Mouse (Mus musculus) embryonic facial prominence, embryonic 11.5 days (tissue): Measurements from ENCODE around the gene Hyou1. TPM values are rescaled to one million over a fixed set of nuclear protein-coding genes. Genes with fewer than 3 reads are reported as not detected.
A peak's percentile ranks its signal among the peaks of the same experiment; 100 is the strongest.

Experiments used
- ATAC-seq: fragments of 200-750 bp; cut with Nextera tagmentation; replicated peaks from 2 replicates; pipeline ENCODE4 v1.8.0; 2017; ENCODE audit warnings: low read depth; ENCODE audit not compliant: insufficient number of reproducible peaks, low FRiP score, low TSS enrichment
- DNase-seq: peaks from one replicate; pipeline ENCODE4 v3.0.0-alpha.2; 2015; ENCODE audit warnings: low spot score
- H3K27ac ChIP-seq: fragments of 300-500 bp; sonication (generic); replicated peaks from 2 replicates; pipeline ENCODE4 v1.5.1; 2014; ENCODE audit warnings: mild to moderate bottlenecking, low read depth, low read length, control low read depth
- H3K27me3 ChIP-seq: fragments of 300-500 bp; sonication (generic); 2 replicates; pipeline ENCODE4 v1.6.1; 2014; ENCODE audit warnings: mild to moderate bottlenecking, low read length, moderate library complexity, mixed read lengths; ENCODE audit not compliant: control insufficient read depth, insufficient read depth
- H3K36me3 ChIP-seq: fragments of 300-500 bp; sonication (generic); replicated peaks from 2 replicates; pipeline ENCODE4 v1.6.1; 2014; ENCODE audit warnings: low read depth, mild to moderate bottlenecking, low read length, moderate library complexity, mixed read lengths; ENCODE audit not compliant: control insufficient read depth, insufficient read depth
- H3K4me1 ChIP-seq: fragments of 300-500 bp; sonication (generic); 2 replicates; pipeline ENCODE4 v1.6.1; 2014; ENCODE audit warnings: low read length, mixed read lengths; ENCODE audit not compliant: control insufficient read depth, insufficient read depth
- H3K4me2 ChIP-seq: fragments of 300-500 bp; sonication (generic); 2 replicates; pipeline ENCODE4 v1.6.1; 2014; ENCODE audit warnings: low read depth, mild to moderate bottlenecking, control low read depth, low read length, moderate library complexity
- H3K4me3 ChIP-seq: fragments of 300-500 bp; sonication (generic); 2 replicates; pipeline ENCODE4 v1.5.1; 2014; ENCODE audit warnings: low read depth, low read length, control low read depth
- H3K9ac ChIP-seq: fragments of 300-500 bp; sonication (generic); replicated peaks from 2 replicates; pipeline ENCODE4 v1.6.1; 2014; ENCODE audit warnings: mild to moderate bottlenecking, control low read depth, low read length
- H3K9me3 ChIP-seq: fragments of 300-500 bp; sonication (generic); replicated peaks from 2 replicates; pipeline ENCODE4 v1.6.1; 2016; ENCODE audit warnings: mild to moderate bottlenecking, low read length, inconsistent platforms, mixed read lengths; ENCODE audit not compliant: control insufficient read depth
- WGBS: fragments of 180-500 bp; shearing (Covaris S2); extraction: QIAGEN DNeasy Blood & Tissue Kit; methylation state at CpG from one replicate; pipeline ENCODE4 v1.1.7; 2014; 5-methylcytosine and 5-hydroxymethylcytosine counted together
- polyA plus RNA-seq: library from polyadenylated mRNA; unstranded; fragments of >200 nt; fragmentation: Nextera tagmentation; extraction: Ambion mirVana; gene quantifications from 2 replicates; pipeline ENCODE4 v1.2.1, GENCODE M21; 2014

The Hyou1 gene
- polyA plus RNA-seq, 1 experiment from 2014 or later = 29.2 TPM

DNA sequence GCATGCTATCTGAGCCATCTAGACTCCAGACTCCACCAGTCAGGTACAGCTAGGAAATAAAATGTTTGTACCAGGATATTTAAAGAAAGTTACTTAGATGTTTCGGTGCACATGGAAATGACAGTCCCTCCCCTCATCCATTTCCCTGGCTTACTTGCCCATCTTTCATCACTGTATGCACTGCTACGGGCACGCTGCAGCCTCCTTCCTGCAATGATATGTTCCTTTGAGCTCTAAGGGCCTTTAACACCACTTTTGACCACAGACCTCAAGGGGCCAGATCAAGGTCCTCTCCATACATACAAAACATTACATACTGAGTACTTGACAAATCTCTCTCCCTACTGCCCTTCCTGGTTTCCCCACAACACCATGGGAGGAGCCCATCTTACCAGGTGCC is 42.3 kb upstream of the Hyou1 start:
- peak overlapping the region; percentile 67 for H3K4me2 ChIP-seq
- H3K9ac ChIP-seq = peak overlapping the region; percentile 37
- DNase-seq (no peak), ATAC-seq (no peak)
- no peaks in the 10 kb centered on the region; the same call in 1 of the 2 replicates for H3K4me1 ChIP-seq
- peak overlapping the region; percentile 99 for H3K4me3 ChIP-seq
- no peaks in the 10 kb centered on the region for H3K27me3 ChIP-seq
- peaks cover 19% of the 10 kb centered on the region for H3K36me3 ChIP-seq
- no peaks in the 10 kb centered on the region for H3K9me3 ChIP-seq
- H3K27ac ChIP-seq = no peak overlapping the region
- 80% methylated on average over 3 of the region's 3 CpGs for WGBS

DNA sequence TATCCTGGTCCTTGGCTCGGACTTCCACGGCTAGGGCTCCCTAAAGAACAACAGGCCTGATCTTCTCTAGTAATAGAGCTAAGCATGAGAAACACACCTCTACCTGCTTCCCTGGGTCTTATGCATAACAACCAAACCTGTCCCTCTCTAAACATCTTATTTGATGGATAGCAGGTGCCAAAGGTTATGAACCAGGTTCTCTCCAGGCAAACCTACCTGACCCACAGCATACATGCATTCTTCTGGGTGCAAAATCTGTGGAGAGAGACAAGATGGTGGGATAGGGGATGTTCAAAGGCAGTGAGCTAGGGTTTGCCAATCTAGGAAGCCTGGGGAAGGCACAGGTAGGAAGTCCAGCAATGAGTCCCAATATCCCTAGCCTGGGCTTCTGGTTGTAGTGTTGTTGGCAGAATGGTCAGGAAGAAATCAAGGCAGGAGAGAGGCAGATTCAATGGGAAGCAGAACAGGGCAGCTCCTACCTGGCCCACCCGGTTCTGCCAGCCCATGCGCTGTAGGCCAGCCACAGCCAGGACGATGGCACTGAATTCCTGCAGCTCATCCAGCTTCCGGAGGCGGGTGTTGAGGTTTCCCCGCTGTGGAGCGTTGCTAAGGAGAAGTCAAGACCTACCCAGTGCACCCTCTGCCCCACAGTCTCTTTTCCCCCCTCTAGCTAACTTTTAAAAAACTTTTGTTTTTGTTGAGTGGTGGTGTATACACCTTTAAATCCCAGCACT is 41.7 kb upstream of the Hyou1 start:
- no peak for ATAC-seq
- no peaks in the 10 kb centered on the region for H3K9me3 ChIP-seq

DNA sequence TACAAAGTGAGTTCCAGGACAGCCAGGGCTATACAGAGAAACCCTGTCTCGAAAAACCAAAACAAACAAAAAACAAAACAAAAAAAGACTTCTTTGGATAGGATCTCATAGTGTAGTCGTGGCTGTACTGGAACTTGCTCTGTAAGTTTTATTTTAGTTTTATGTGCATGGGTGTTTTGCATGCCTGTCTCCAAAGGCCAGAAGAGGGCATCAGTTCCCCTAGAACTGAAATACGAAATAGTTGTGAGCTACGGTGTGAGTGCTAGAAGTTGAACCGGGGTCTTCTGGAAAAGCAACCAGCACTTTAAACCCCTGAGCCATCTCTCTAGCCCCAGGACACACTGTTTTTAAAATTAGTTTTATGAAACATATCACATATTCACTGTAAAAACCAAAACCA is 40.7 kb upstream of the Hyou1 start:
- no peak overlapping the region for H3K4me3 ChIP-seq
- WGBS = 86% methylated on average over 5 of the region's 5 CpGs
- no peak overlapping the region for H3K4me2 ChIP-seq
- H3K27ac ChIP-seq = no peak overlapping the region
- no peaks in the 10 kb centered on the region for H3K9me3 ChIP-seq
- DNase-seq = no peak
- H3K9ac ChIP-seq = no peak overlapping the region
- H3K36me3 ChIP-seq = peaks cover 6% of the 10 kb centered on the region
- no peak for ATAC-seq
- no peaks in the 10 kb centered on the region for H3K27me3 ChIP-seq
- H3K4me1 ChIP-seq = peaks cover 5% of the 10 kb centered on the region

More for the DNA sequence above, 41.7 kb upstream of the Hyou1 start:
- Histone ChIP-seq H3K36me3 (peaks cover 16% of the 10 kb centered on the region), H3K4me2 (no peak overlapping the region; the same call in 1 of the 2 replicates), H3K4me1 (no peaks in the 10 kb centered on the region; the same call in 1 of the 2 replicates), H3K27me3 (no peaks in the 10 kb centered on the region), H3K27ac (no peak overlapping the region; the same call in 1 of the 2 replicates), H3K4me3 (0 out of 2 replicates have a peak overlapping the region, but pooled peaks have one; percentile 5), H3K9ac (no peak overlapping the region)
- no peak for DNase-seq
- WGBS = 69% methylated on average over 9 of the region's 9 CpGs

DNA sequence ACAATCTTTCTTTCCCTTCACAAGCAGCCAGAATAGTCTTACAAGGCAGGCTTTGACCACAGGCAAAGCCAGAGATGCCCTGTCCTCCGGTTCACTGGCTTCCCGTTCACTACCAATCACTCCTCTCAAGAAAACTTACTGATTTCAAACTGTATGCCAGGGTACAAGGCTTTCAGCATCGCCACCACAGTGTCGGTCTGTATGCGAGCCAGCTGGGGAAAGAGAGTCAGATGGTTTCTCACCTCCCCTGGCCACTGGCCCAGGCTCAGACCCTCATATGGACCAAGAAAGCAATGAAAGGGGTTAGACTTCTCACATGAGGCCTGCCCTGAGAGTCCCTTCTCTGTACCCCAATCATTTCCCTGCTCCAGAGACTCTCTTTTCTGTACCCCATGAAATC is 37.8 kb upstream of the Hyou1 start:
- Histone ChIP-seq H3K4me2 (no peak overlapping the region), H3K27ac (no peak overlapping the region), H3K9ac (peak overlapping the region; percentile 4; the same call in 1 of the 2 replicates), H3K27me3 (no peaks in the 10 kb centered on the region), H3K36me3 (peaks cover 3% of the 10 kb centered on the region; the same call in 1 of the 2 replicates), H3K9me3 (no peaks in the 10 kb centered on the region), H3K4me1 (peaks cover 5% of the 10 kb centered on the region), H3K4me3 (peak overlapping the region; percentile 14; the same call in 1 of the 2 replicates)
- WGBS = 95% methylated on average over 5 of the region's 5 CpGs
- no peak for ATAC-seq
- no peak for DNase-seq

DNA sequence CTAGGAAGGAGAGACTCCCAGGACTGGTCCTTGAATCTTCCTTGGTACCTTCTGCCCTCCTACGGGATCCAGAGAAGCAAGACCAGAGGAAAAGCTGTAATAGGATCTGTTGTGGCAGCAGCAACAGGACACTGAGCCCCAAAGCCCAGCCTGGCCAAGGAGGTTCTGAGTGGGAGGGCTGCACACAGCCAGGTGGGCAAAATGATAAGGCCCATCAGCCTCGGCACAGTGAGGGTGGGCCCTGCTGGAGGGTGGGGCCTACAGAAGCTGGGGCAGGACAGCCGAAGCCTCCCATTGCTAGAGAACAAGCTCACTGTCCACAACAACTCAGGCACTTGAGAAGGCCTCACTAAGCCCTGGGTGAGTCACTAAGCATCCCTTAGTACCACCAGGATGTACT is 37.1 kb upstream of the Hyou1 start:
- DNase-seq = no peak
- H3K9ac ChIP-seq = no peak overlapping the region
- H3K27me3 ChIP-seq = no peaks in the 10 kb centered on the region
- no peak for ATAC-seq
- WGBS = 90% methylated on average over 3 of the region's 3 CpGs
- no peak overlapping the region for H3K4me2 ChIP-seq
- peaks cover 5% of the 10 kb centered on the region for H3K4me1 ChIP-seq
- peaks cover 3% of the 10 kb centered on the region; the same call in 1 of the 2 replicates for H3K36me3 ChIP-seq
- H3K27ac ChIP-seq = no peak overlapping the region
- H3K4me3 ChIP-seq = no peak overlapping the region
- no peaks in the 10 kb centered on the region for H3K9me3 ChIP-seq

DNA sequence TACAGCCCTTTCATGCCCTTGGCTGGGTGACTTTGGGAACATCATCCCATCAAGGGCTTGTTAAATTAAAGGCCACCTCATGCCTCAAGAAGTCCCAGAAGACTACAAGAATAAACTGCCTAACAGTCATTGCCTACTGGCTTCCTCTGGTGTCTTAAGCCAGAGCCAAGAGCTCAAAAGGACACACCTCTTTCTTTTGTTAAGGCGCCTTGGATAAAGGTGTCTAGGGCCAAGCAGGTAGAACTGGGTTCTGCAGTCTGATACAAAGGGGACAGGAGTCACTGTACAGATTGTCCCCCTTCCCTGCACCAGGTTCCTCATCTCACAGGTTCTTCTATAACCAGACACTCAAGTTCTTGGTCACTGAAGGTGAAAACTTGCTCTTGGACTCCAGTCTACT is 36.7 kb upstream of the Hyou1 start:
- H3K4me1 ChIP-seq = peaks cover 5% of the 10 kb centered on the region
- no peak for DNase-seq
- no peak overlapping the region; the same call in 1 of the 2 replicates for H3K9ac ChIP-seq
- peak overlapping the region; percentile 73; the same call in 1 of the 2 replicates for H3K4me2 ChIP-seq
- WGBS = 73% methylated on average over 1 of the region's 1 CpGs
- no peaks in the 10 kb centered on the region for H3K27me3 ChIP-seq
- ATAC-seq = no peak
- H3K9me3 ChIP-seq = no peaks in the 10 kb centered on the region
- 0 out of 2 replicates have a peak, but pooled peaks cover 3% of the 10 kb centered on the region for H3K36me3 ChIP-seq
- H3K4me3 ChIP-seq = no peak overlapping the region; the same call in 1 of the 2 replicates
- no peak overlapping the region for H3K27ac ChIP-seq

DNA sequence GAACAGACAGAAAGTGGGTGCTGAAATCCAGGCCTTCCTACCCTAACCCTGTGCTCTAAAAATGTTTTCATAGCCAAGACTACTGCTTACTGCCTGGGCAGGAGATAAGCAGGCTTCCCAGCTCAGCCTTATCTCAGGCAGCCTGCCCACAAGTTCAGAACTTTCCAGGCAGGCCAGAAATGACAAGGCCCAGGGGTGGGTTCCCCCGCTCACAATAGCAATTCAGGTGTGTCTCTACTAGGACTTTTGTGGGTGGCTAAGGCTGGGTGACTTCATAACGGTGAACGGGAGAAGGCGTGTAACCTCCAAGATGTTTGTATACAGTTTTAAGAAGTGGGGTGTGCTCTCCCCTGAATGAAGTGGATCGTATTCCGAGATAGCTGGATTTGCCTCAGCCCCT is 36.0 kb upstream of the Hyou1 start:
- Histone ChIP-seq H3K36me3 (peaks cover 7% of the 10 kb centered on the region), H3K9ac (peak overlapping the region; percentile 88), H3K4me2 (peak overlapping the region; percentile 73), H3K27me3 (no peaks in the 10 kb centered on the region), H3K4me1 (peaks cover 5% of the 10 kb centered on the region), H3K27ac (peak overlapping the region; percentile 95; the same call in 1 of the 2 replicates), H3K9me3 (no peaks in the 10 kb centered on the region), H3K4me3 (peak overlapping the region; percentile 85)
- WGBS = 8% methylated on average over 6 of the region's 6 CpGs
- ATAC-seq = no peak
- DNase-seq = no peak

DNA sequence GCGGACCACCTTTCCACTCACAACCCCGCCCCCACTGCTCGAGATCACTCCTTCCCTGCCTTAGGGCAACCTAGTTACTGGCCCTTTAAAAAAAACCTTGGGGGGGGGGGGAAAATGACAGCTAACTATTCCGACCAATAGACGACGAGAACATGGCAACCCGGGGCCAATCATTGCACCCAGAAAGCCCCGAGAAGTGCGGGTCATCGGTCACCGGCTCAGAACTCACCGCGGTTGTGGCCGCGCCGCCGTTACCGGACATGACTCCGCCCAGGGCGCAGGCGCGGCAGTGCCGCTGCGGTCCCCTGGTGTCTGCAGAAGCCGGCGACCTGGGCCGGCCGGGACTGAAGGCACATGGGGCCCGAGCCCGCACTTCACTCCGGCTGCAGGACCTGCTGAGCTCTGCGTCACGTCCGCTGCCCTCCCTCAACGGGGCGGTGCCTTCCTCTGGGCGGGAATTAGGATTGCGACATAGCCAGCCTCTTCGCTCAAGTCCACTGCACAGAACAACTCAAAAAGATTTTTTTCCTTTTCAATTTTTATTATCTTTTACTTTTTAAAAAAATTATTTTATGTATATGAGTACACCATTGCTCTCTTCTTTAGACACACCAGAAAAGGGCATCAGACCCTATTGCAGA is 35.4 kb upstream of the Hyou1 start, which contains the start of gene Hmbs:
Gene Hmbs, minus strand, starts transcription at position 448 of the 641 bp plus-strand sequence.
- H3K27ac ChIP-seq = peak within 1 kb of the TSS; percentile 95
- H3K4me1 ChIP-seq = peaks cover 5% of the 10 kb centered on the region
- no peaks in the 10 kb centered on the region for H3K27me3 ChIP-seq
- DNase-seq (peak; percentile 93), ATAC-seq (peak; percentile 94)
- peak within 1 kb of the TSS; percentile 85 for H3K4me3 ChIP-seq
- H3K9ac ChIP-seq = peak within 1 kb of the TSS; percentile 88
- under 1% methylated on average over 38 of the region's 39 CpGs for WGBS
- no peaks in the 10 kb centered on the region for H3K9me3 ChIP-seq
- peaks cover 4% of the 10 kb centered on the region for H3K36me3 ChIP-seq
- H3K4me2 ChIP-seq = peak within 1 kb of the TSS; percentile 73
